ENCODE assay signal across 8 mouse cellular contexts in genomic region chr7:143408615-143409021, GRCm38 (mm10). TPM values are rescaled to one million over a fixed set of nuclear protein-coding genes. Genes with fewer than 3 reads are reported as not detected.
A peak's percentile ranks its signal among the peaks of the same experiment; 100 is the strongest.
DNase-seq lines count a peak whose midpoint lies in the region; ATAC-seq and TF ChIP-seq lines count a peak whose summit lies in the region.

No protein-coding gene starts in this region.

- H3K9ac ChIP-seq in kidney, embryonic 16.5 days (replicated peaks; ENCODE audit: low read length) = no peak overlapping the region; the same call in 1 of the 2 replicates
- no peak overlapping the region for H3K9ac ChIP-seq in intestine, postnatal 0 days (ENCODE audit: low read depth, low read length)
- no peak overlapping the region for H3K9ac ChIP-seq in stomach, embryonic 14.5 days (replicated peaks; ENCODE audit: low read depth, low read length)

- H3K27ac ChIP-seq in kidney, embryonic 16.5 days (ENCODE audit: low read length) = 0 out of 2 replicates have a peak overlapping the region, but pooled peaks have one; percentile 27
- H3K27ac ChIP-seq in intestine, postnatal 0 days (ENCODE audit: low read depth, low read length) = 0 out of 2 replicates have a peak overlapping the region, but pooled peaks have one; percentile 47
- peak overlapping the region; percentile 70; the same call in 1 of the 2 replicates for H3K27ac ChIP-seq in stomach, embryonic 14.5 days (ENCODE audit: low read length)

- no peaks in the 10 kb centered on the region for H3K9me3 ChIP-seq in kidney, embryonic 16.5 days (ENCODE audit: low read length)
- H3K9me3 ChIP-seq in intestine, postnatal 0 days (ENCODE audit: control insufficient read depth) = no peaks in the 10 kb centered on the region
- no peaks in the 10 kb centered on the region for H3K9me3 ChIP-seq in stomach, embryonic 14.5 days (ENCODE audit: control insufficient read depth, low read depth, low read length)

- no peak overlapping the region for H3K4me3 ChIP-seq in kidney, embryonic 16.5 days (ENCODE audit: low read length)
- no peak overlapping the region for H3K4me3 ChIP-seq in intestine, postnatal 0 days (ENCODE audit: low read depth, low read length)
- no peak overlapping the region for H3K4me3 ChIP-seq in stomach, embryonic 14.5 days (ENCODE audit: low read depth, low read length)

- no peaks in the 10 kb centered on the region for H3K27me3 ChIP-seq in kidney, embryonic 16.5 days (ENCODE audit: insufficient read depth, low read length)
- no peaks in the 10 kb centered on the region for H3K27me3 ChIP-seq in intestine, postnatal 0 days (replicated peaks; ENCODE audit: control insufficient read depth, insufficient read depth, low read length)
- no peaks in the 10 kb centered on the region for H3K27me3 ChIP-seq in stomach, embryonic 14.5 days (ENCODE audit: control insufficient read depth, insufficient read depth, low read length)

- H3K4me1 ChIP-seq in kidney, embryonic 16.5 days (ENCODE audit: insufficient read depth, low read length) = peaks cover 15% of the 10 kb centered on the region
- H3K4me1 ChIP-seq in intestine, postnatal 0 days (replicated peaks; ENCODE audit: control insufficient read depth, insufficient read depth, low read length) = peaks cover 9% of the 10 kb centered on the region; the same call in 1 of the 2 replicates
- peaks cover 16% of the 10 kb centered on the region for H3K4me1 ChIP-seq in stomach, embryonic 14.5 days (ENCODE audit: control insufficient read depth, insufficient read depth, low read length)

- WGBS in kidney, embryonic 16.5 days = 52% methylated on average over 13 of the region's 13 CpGs
- 50% methylated on average over 13 of the region's 13 CpGs for WGBS in intestine, postnatal 0 days
- WGBS in stomach, embryonic 14.5 days = 30% methylated on average over 13 of the region's 13 CpGs

- no peak for TF ChIP-seq CTCF in intestine, postnatal 0 days (IDR thresholded peaks at IDR 0.05; ENCODE audit: low read depth)

- no peaks in the 10 kb centered on the region for H3K36me3 ChIP-seq in kidney, embryonic 16.5 days (ENCODE audit: insufficient read depth, low read length)
- no peaks in the 10 kb centered on the region for H3K36me3 ChIP-seq in intestine, postnatal 0 days (ENCODE audit: control insufficient read depth, insufficient read depth)
- H3K36me3 ChIP-seq in stomach, embryonic 14.5 days (ENCODE audit: control insufficient read depth, insufficient read depth, low read length) = no peaks in the 10 kb centered on the region

- H3K4me2 ChIP-seq in kidney, embryonic 16.5 days (replicated peaks; ENCODE audit: low read depth, low read length) = no peak overlapping the region
- no peak overlapping the region for H3K4me2 ChIP-seq in intestine, postnatal 0 days (replicated peaks; ENCODE audit: low read depth)
- H3K4me2 ChIP-seq in stomach, embryonic 14.5 days (replicated peaks; ENCODE audit: low read depth, low read length) = no peak overlapping the region

- ATAC-seq in kidney, embryonic 16.5 days (ENCODE audit: low FRiP score, low TSS enrichment) = peak; percentile 32; the same call in 1 of the 2 replicates
- no peak for ATAC-seq in intestine, postnatal 0 days
- ATAC-seq in stomach, embryonic 14.5 days (ENCODE audit: insufficient number of reproducible peaks, insufficient read depth, low FRiP score, low read depth) = peak; percentile 46; the same call in 1 of the 2 replicates

- DNase-seq in kidney, adult 11 months = no peak
- DNase-seq in gastrocnemius, postnatal 25 days = peak; percentile 75
- no peak for DNase-seq in left cerebral cortex, adult 9 months (ENCODE audit: low spot score in 2 of 2)
- no peak for DNase-seq in thymus, postnatal 25 days
- DNase-seq in embryo, embryonic 10.5 days (ENCODE audit: low spot score) = no peak

RNA-seq across cellular contexts. Expression of gene Cdkn1c, which starts 52.2 kb away (rescaled TPM):
- 675 and 814 TPM in 2 replicates for polyA plus RNA-seq in kidney, embryonic 16.5 days (2015; fragmentation: Nextera tagmentation; extraction: Ambion mirVana)
- total RNA-seq in gastrocnemius, postnatal 25 days (2021) = 100 to 1,000 TPM in 1 of 2 experiments, 10 to 100 TPM in 1; 95.8 to 152 TPM
- polyA plus RNA-seq in intestine, postnatal 0 days (2015; fragmentation: Nextera tagmentation; extraction: Ambion mirVana) = 542 and 615 TPM in 2 replicates
- 824 and 970 TPM in 2 replicates for polyA plus RNA-seq in stomach, embryonic 14.5 days (2014; fragmentation: Nextera tagmentation; extraction: Ambion mirVana)
